In genomic region chr3:52644178-52645128, GRCm38 (mm10) we compare ENCODE assay signal across 8 mouse cellular contexts.
DNase-seq lines count a peak whose midpoint lies in the region; ATAC-seq and TF ChIP-seq lines count a peak whose summit lies in the region.

No protein-coding gene starts in this region.

- no peak overlapping the region for H3K9ac ChIP-seq in heart, postnatal 0 days (replicated peaks; ENCODE audit: low read depth, low read length)
- H3K9ac ChIP-seq in embryonic facial prominence, embryonic 12.5 days, result no peak overlapping the region

- no peak for ATAC-seq in heart, postnatal 0 days (ENCODE audit: insufficient read depth, low read depth)
- peak; percentile 58; the same call in 1 of the 2 replicates for ATAC-seq in embryonic facial prominence, embryonic 12.5 days (ENCODE audit: insufficient number of reproducible peaks, insufficient read depth, low FRiP score, low TSS enrichment)

- no peak for TF ChIP-seq CTCF in heart, postnatal 0 days (IDR thresholded peaks at IDR 0.05; ENCODE audit: low read depth)

- H3K9me3 ChIP-seq in heart, postnatal 0 days (replicated peaks; ENCODE audit: control insufficient read depth, low read length), result no peaks in the 10 kb centered on the region
- no peaks in the 10 kb centered on the region for H3K9me3 ChIP-seq in embryonic facial prominence, embryonic 12.5 days
- H3K9me3 ChIP-seq in limb, embryonic 10.5 days (replicated peaks), result no peaks in the 10 kb centered on the region

- 0 out of 2 replicates have a peak, but pooled peaks cover 13% of the 10 kb centered on the region for H3K4me1 ChIP-seq in heart, postnatal 0 days (ENCODE audit: control insufficient read depth, insufficient read depth)
- H3K4me1 ChIP-seq in embryonic facial prominence, embryonic 12.5 days, result peaks cover 41% of the 10 kb centered on the region
- H3K4me1 ChIP-seq in limb, embryonic 10.5 days, result peaks cover 52% of the 10 kb centered on the region

- no peak for DNase-seq in heart, postnatal 0 days (ENCODE audit: low spot score)
- DNase-seq in heart, postnatal 4 days, result no peak
- DNase-seq in CD4-positive, CD25-positive, alpha-beta regulatory T cell, adult 2 months (ENCODE audit: low read depth, low spot score), result peak; percentile 64
- DNase-seq in limb, embryonic 10.5 days (ENCODE audit: low spot score), result peak; percentile 43
- DNase-seq in thymus, postnatal 0 days (ENCODE audit: low spot score), result peak; percentile 57
- DNase-seq in left cerebral cortex, adult 18-20 months (ENCODE audit: low spot score in 2 of 2), result no peak
- no peak for DNase-seq in adrenal gland, postnatal 25 days

- peak overlapping the region; percentile 46 for H3K27ac ChIP-seq in heart, postnatal 0 days (ENCODE audit: low read depth)
- H3K27ac ChIP-seq in embryonic facial prominence, embryonic 12.5 days, result peak overlapping the region; percentile 8; the same call in 1 of the 2 replicates
- H3K27ac ChIP-seq in limb, embryonic 10.5 days, result peak overlapping the region; percentile 76

- no peak overlapping the region for H3K4me3 ChIP-seq in heart, postnatal 0 days (ENCODE audit: low read depth, low read length)
- no peak overlapping the region for H3K4me3 ChIP-seq in embryonic facial prominence, embryonic 12.5 days
- no peak overlapping the region for H3K4me3 ChIP-seq in limb, embryonic 10.5 days

- no peak overlapping the region for H3K4me2 ChIP-seq in heart, postnatal 0 days (ENCODE audit: low read depth, low read length)
- H3K4me2 ChIP-seq in embryonic facial prominence, embryonic 12.5 days (replicated peaks), result 0 out of 2 replicates have a peak overlapping the region, but pooled peaks have one; percentile 1

- H3K36me3 ChIP-seq in heart, postnatal 0 days (replicated peaks; ENCODE audit: control insufficient read depth, insufficient read depth, low read length), result no peaks in the 10 kb centered on the region
- H3K36me3 ChIP-seq in embryonic facial prominence, embryonic 12.5 days, result no peaks in the 10 kb centered on the region
- no peaks in the 10 kb centered on the region for H3K36me3 ChIP-seq in limb, embryonic 10.5 days

- no peak for TF ChIP-seq EP300 in heart, postnatal 0 days (IDR thresholded peaks at IDR 0.05; ENCODE audit: low read depth)

- H3K27me3 ChIP-seq in heart, postnatal 0 days (ENCODE audit: control insufficient read depth, insufficient read depth, low read length), result no peaks in the 10 kb centered on the region
- H3K27me3 ChIP-seq in embryonic facial prominence, embryonic 12.5 days, result no peaks in the 10 kb centered on the region
- no peaks in the 10 kb centered on the region for H3K27me3 ChIP-seq in limb, embryonic 10.5 days (ENCODE audit: low read depth, poor library complexity, severe bottlenecking)

- WGBS in heart, postnatal 0 days, result 42% methylated on average over 16 of the region's 16 CpGs
- 13% methylated on average over 16 of the region's 16 CpGs for WGBS in embryonic facial prominence, embryonic 12.5 days
- WGBS in limb, embryonic 10.5 days, result 40% methylated on average over 16 of the region's 16 CpGs

Comparison
In these comparisons a context has a peak if more than half of its experiments do, and no peak if none do; other contexts are left out.
1. DNase-seq: peak in CD4-positive, CD25-positive, alpha-beta regulatory T cell, adult 2 months (single experiment), limb, embryonic 10.5 days (single experiment) and thymus, postnatal 0 days (single experiment); none in heart, postnatal 0 days (single experiment), heart, postnatal 4 days (single experiment), left cerebral cortex, adult 18-20 months (0 of 2) and adrenal gland, postnatal 25 days (single experiment).
2. H3K27ac ChIP-seq: peak in every context shown above with its lines; median percentile 76 in limb, embryonic 10.5 days; 46 in heart, postnatal 0 days; 8 in embryonic facial prominence, embryonic 12.5 days.